Mouse (Mus musculus) thymus, postnatal 36 days (tissue): Measurements from ENCODE around the gene A3galt2.
A peak's percentile ranks its signal among the peaks of the same experiment; 100 is the strongest.

Experiments used
- DNase-seq, 2 experiments: peaks; one replicate each; pipeline ENCODE4 v3.0.0; 2022; ENCODE audit warnings: mixed read lengths in 2 of 2

Gene A3galt2

DNA sequence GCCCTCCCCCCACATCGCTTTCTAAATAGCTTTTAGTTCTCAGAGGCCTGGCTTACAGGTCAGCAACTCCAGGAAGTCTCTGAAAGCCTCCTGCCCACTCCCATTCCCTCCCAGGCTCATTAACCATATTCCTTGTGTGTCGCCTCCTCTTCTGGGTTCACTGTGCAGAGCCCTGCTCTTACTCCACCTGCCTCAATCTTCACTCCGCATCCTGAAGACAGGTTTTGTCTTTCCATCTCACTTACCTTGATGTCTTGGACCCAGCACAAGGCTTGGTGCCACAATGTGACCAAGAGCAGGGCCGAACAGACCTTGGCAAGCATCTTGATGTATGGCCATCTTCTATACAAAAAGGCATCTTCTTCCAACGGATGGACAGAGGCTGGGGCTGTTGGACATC, 4.0 kb downstream of the A3galt2 start:
- no peak for DNase-seq

DNA sequence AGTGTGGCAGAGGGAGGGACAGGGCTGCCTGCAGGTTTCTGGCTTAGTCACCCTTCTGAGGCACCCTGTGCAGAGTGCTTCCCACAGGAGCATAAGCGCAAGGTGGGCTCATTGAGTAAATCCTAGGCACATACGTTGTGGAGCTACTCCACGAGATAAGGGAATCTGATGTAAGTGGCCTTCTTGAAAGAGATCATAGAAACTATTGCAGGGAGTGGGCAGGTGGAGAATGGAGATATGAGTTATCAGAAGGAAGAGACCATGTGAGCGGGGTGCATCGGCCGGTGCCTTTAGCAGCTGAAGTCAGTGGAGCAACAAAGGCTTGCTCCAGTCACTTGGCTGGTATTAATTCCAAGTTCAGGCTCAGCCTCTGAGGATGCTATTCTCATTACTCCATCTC, 4.9 kb downstream of the A3galt2 start:
- no peak for DNase-seq

DNA sequence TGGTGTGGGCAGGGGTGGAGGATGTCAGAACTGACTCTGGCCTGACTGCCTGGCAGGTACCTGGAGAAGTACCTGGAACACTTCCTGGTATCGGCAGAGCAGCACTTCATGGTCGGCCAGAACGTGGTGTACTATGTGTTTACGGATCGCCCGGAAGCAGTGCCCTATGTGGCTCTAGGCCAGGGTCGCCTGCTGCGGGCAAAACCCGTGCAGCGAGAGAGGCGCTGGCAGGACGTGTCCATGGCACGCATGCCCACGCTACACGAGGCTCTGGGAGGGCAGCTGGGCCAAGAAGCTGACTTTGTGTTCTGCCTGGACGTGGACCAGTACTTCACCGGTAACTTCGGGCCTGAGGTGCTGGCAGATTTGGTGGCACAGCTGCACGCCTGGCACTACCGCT, 11.8 kb downstream of the A3galt2 start:
- no peak for DNase-seq

GRCm38 (mm10) chr4:128768120-128768519, 13.0 kb downstream of the A3galt2 start:
- DNase-seq, result no peak

GRCm38 (mm10) chr4:128769569-128770355, 14.6 kb downstream of the A3galt2 start:
- DNase-seq, result no peak

- no peak for DNase-seq
These were observed 15.5 kb downstream of the A3galt2 start for GRCm38 (mm10) chr4:128770698-128771097.

GRCm38 (mm10) chr4:128773820-128774219, 18.7 kb downstream of the A3galt2 start:
- DNase-seq, result no peak

- DNase-seq, result peak; percentile 45 to 52
These were observed 19.3 kb downstream of the A3galt2 start for GRCm38 (mm10) chr4:128774467-128774866.

DNA sequence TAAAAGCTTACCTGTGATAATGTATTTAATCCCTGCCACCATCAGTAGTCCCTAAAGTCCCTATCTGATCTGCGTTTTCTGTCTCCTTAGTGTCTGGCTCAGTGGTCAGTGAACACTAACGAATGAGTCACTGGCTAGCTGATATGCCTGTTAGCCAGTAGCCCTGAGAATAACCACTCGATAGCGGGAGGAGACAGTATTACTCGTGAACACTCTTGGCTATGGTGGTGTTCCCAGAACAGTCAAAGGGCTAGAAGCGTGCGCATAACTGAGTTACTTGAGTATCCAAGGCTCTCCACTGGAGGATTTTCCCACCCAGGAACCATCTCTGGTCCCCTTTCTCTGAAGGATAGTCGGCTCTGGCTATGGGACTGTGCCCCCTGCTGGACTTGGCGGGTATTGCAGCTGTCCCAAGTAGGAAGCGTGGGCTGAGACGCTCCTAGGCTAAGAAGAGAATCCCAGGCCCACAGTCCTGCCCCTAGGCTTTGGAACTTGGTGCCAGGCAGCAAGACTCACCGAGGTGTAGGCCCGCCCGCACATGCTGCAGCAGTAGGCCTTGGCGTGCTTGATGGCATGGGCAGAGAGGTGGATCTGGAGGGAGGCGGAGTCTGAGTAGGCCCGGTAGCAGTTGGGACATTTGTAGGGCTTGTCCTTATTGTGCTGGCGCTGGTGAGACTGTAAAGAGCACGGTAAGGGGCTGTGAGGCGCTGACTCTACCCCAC, 21.6 kb downstream of the A3galt2 start:
- peak; percentile 65 to 71 for DNase-seq

- no peak for DNase-seq
These were observed 22.4 kb downstream of the A3galt2 start for GRCm38 (mm10) chr4:128777593-128777992.

DNA sequence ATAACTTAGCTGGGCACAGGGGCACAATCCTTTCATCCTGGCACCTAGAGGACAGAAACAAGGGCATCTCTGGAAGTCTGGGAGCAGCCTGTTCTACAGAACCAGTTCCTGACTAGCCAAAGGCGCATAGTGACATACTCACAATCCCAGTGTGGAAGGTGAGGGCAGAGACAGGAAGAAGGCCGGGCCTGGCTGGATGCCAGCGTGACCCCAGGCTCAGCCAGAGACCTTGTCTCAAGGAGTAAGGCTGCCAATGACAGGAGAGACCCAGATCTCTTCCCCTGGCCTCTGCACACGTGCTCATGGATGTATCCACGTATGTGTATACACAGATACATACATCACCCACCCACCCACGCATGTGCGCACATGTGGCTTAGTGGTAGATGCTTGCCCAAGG, 26.9 kb downstream of the A3galt2 start:
- DNase-seq, result no peak

DNA sequence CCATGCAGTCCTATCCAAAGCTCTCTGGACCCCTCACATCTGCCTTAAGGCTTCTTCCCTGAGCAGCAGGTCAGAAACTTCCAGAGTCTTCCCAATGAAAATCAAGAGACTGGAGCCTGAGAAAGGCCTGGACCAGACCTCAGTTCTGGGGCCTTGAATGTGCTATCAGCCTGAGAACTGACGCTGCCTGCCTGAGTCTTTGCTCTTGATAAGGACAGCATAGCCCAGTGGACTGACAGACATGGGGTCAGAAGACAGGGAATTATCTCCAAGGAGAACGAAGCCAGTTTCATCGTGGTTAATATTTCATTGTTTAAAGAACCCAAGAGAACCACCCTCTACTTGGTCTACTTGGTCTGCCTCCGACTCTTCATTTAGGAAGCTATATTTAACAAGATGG, 27.5 kb downstream of the A3galt2 start:
- no peak for DNase-seq

DNA sequence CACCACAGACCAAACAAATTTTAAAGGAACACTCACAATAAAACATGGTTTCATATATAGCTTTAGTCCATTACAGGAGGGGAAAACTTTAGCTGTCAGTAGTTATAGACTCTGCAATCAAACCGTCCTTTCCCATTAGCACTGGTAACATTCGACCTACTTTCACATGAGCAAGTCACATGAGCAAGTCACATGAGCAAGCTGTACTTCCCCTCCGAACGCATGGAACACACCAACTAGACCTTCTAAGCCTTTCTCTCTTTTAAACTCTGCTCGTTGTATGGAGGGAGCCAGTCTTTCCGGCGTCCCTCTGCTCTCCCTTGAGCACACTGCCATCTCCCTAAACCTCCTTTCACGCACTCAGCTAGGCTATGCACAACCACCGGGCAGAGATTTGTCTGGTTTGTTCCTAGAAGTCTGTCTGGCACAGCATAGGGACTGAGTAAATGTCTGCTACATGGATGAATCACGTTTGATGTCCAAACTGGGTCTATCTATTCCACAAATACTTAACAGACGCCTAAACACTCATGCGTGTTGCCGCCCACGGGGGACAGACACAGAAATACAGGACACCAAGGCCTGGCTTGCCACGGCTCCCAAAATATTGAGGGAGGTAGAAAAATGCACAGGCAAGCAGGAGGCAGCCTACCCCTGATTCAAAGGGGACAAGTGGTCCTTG, 29.9 kb downstream of the A3galt2 start:
- no peak for DNase-seq

DNA sequence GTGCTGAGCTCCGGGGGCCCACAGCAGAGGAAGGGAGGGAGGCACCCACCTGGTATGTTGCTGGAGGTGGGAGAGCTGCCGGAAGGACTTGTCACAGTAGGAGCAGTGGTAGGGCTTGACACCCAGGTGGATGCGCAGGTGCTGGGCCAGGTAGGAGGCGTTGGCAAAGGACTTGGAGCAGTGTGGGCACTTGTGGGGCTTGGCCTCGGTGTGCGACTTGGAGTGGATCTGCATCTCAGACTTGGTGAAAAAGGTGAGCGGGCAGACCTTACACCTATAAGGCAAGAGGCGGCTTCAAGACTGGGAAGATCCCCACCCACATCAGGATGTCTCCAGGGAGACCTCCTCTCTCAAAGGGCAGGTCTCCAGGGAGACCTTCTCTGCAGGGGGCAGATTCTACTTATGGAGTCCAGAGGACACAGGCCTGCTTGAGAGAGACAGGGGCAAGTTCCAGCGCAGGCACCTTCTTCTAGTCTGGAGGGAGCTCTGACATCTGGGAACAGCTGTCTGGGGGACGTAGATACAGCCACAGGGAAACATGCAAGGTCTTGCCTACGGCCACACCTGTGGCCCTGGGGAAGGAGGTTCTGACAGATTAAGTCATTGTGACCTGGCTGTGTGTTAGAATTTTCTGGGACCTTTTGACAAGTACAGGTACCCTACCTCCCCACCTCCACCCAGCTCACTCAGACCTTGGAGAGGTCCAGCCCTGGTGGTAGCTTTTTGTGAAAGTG, 30.9 kb downstream of the A3galt2 start:
- DNase-seq, result no peak

DNA sequence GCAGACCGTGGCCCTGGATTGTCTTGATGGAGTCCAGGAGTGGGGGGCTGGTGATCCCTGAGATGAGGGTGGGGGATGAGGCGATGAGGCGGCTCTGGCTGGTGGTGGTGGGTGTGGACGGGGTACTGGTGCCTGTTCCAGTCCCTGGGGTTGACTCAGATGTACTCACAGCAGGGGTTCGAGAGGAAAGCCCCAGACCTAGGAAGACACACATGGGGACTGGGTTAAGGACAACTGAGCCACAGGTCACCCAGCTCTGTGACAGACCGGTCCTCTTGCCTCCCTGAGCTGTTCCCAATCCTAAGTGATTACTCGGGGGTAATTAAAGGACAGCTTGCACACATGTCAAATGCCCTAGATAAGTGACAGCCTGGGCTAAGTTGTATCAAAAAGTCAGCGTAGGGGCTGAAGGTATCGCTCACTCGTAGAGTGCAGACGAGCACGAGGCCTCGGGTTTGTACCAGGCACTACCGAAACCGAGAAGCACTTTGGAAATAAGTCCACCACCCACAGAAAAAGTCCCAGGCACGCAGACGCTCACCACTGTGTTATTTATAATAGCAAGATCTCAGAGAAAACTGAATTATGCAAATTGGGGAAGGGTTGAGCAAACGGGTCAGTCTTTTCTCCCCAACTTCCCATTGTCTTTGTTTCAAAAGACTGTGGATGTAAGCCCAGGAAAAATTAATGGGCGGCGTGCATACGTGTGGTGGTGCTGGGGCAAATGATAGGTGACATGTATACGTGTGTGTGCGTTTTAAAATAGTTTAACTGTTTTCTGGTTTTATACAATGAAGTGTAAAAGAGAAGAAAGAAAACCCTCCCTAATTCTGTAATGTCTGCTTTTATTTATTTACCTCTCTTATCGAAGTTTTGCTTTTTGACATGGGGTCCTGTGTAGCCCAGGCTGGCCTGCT, 32.1 kb downstream of the A3galt2 start:
- no peak for DNase-seq

DNA sequence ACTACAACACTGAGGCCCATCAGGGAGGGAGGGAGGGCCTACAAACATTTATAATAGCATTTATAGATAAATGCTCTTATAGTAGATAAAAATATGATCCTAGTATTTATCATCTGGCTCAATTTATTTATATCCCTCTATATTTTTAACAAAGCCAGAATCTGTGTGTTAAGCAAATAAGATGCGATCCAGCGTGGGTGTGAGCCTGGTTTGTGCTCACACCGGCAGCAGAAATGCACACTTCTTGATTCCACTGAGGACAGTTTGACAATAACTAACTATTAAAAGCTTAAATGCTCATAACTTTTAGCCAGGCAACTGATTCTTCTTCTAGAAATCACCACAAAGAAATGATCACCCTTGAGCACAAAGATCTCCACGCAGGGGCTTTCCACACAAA, 32.9 kb downstream of the A3galt2 start:
- DNase-seq, result no peak

GRCm38 (mm10) chr4:128789646-128790045, 34.5 kb downstream of the A3galt2 start:
- DNase-seq, result no peak

DNA sequence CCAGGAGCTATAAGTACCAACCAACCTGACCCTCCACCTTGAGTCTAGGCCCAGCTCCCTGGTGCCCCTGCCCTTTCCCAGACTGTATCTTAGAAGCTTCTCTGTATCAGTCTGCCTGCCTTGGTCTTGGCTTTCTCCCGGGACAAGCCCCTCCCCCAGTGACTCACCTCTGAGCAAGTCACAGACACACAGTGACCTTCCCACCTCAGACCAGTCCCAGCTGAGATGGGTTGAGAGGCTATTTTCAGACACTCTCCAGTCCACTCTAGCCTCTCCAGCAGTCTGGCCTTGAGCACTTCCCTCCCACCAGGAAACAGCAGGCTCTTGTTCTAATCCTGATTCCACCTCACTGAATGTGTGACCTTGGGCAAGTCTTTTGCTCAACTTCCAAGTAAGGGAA, 38.5 kb downstream of the A3galt2 start:
- no peak for DNase-seq

DNA sequence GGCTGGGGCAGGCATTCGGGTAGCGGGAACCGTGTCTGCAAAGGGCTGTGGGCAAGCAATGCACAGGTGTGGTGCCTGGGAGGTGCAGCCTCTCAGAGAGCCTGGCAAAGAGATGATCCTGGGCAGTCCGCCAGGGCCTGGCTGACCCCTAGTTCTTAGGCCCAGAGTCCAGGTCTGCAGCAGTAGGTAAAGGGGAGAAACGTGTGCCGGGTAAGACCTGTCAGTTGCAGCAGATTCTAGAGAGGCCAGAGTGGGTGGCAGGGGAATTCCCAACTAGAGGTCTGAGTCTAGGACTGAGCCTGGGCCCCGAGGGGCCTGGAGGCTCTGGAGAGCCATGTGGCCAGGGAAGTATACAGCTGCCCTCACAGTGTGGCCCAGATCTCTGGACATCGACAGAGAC, 39.0 kb downstream of the A3galt2 start:
- no peak for DNase-seq

GRCm38 (mm10) chr4:128795596-128795995, 40.4 kb downstream of the A3galt2 start:
- DNase-seq, result peak; percentile 31 to 50

GRCm38 (mm10) chr4:128796788-128797187, 41.6 kb downstream of the A3galt2 start:
- no peak for DNase-seq
